Mouse (Mus musculus) embryo, embryonic 10.5 days (tissue): Measurements from ENCODE around the gene Eif3d.

ENCODE experiments used
- DNase-seq: peaks from one replicate; pipeline ENCODE4 v3.0.0-alpha.2; 2015; ENCODE audit warnings: low spot score

Gene Eif3d

GRCm38 (mm10) chr15:77952921-77953320, 17.7 kb downstream of the Eif3d start:
- no peak for DNase-seq

GRCm38 (mm10) chr15:77949061-77949460, 21.6 kb downstream of the Eif3d start:
- no peak for DNase-seq

GRCm38 (mm10) chr15:77945711-77946110, 24.9 kb downstream of the Eif3d start:
- no peak for DNase-seq

- DNase-seq, result no peak
Observed at GRCm38 (mm10) chr15:77941563-77941962, 29.1 kb downstream of the Eif3d start.

GRCm38 (mm10) chr15:77938516-77938915, 32.1 kb downstream of the Eif3d start:
- DNase-seq, result no peak

GRCm38 (mm10) chr15:77935673-77936375, 34.8 kb downstream of the Eif3d start:
- no peak for DNase-seq

GRCm38 (mm10) chr15:77934968-77935367, 35.6 kb downstream of the Eif3d start:
- DNase-seq, result no peak

GRCm38 (mm10) chr15:77934326-77934725, 36.3 kb downstream of the Eif3d start:
- DNase-seq, result no peak

- DNase-seq, result peak; percentile 97
Observed at GRCm38 (mm10) chr15:77933770-77934169, 36.8 kb downstream of the Eif3d start.

GRCm38 (mm10) chr15:77933222-77933621, 37.4 kb downstream of the Eif3d start:
- no peak for DNase-seq

- DNase-seq, result no peak
Observed at GRCm38 (mm10) chr15:77931689-77932016, 39.0 kb downstream of the Eif3d start.

GRCm38 (mm10) chr15:77930986-77931688, 39.5 kb downstream of the Eif3d start:
- DNase-seq, result no peak

- DNase-seq, result no peak
Observed at GRCm38 (mm10) chr15:77929804-77930203, 40.8 kb downstream of the Eif3d start.

GRCm38 (mm10) chr15:77928673-77929331, 41.8 kb downstream of the Eif3d start, which contains the start of gene Txn2:
Gene Txn2, minus strand, starts transcription at chr15:77929006.
- peak; percentile 99 for DNase-seq

GRCm38 (mm10) chr15:77928091-77928490, 42.5 kb downstream of the Eif3d start:
- no peak for DNase-seq

- no peak for DNase-seq
Observed at GRCm38 (mm10) chr15:77926921-77927320, 43.7 kb downstream of the Eif3d start.

GRCm38 (mm10) chr15:77925195-77925594, 45.4 kb downstream of the Eif3d start:
- no peak for DNase-seq

- no peak for DNase-seq
Observed at GRCm38 (mm10) chr15:77923267-77924035, 47.2 kb downstream of the Eif3d start.

GRCm38 (mm10) chr15:77922710-77923109, 47.9 kb downstream of the Eif3d start:
- DNase-seq, result no peak

GRCm38 (mm10) chr15:77921636-77922035, 49.0 kb downstream of the Eif3d start:
- no peak for DNase-seq

GRCm38 (mm10) chr15:77920511-77921462, 49.8 kb downstream of the Eif3d start:
- no peak for DNase-seq
